Mouse (Mus musculus) thymus, adult 2 months (tissue): ENCODE results near the gene Kdelr2.
A peak's percentile ranks its signal among the peaks of the same experiment; 100 is the strongest.

Experiments used
- CTCF ChIP-seq: fragments of 200-500 bp; IDR thresholded peaks from 2 replicates; pipeline ENCODE4 v1.5.1; 2012; ENCODE audit warnings: mild to moderate bottlenecking, control low read depth, low read length, moderate library complexity, borderline replicate concordance; ENCODE audit not compliant: control insufficient read depth, poor library complexity, insufficient read depth; ENCODE audit errors: extremely low read depth
- POLR2A ChIP-seq: fragments of 200-500 bp; IDR thresholded peaks from 2 replicates; pipeline ENCODE4 v1.6.1; 2012; ENCODE audit warnings: mild to moderate bottlenecking, low read length, control low read depth, moderate library complexity; ENCODE audit not compliant: control insufficient read depth, poor library complexity, insufficient read depth; ENCODE audit errors: extremely low read depth

DNA sequence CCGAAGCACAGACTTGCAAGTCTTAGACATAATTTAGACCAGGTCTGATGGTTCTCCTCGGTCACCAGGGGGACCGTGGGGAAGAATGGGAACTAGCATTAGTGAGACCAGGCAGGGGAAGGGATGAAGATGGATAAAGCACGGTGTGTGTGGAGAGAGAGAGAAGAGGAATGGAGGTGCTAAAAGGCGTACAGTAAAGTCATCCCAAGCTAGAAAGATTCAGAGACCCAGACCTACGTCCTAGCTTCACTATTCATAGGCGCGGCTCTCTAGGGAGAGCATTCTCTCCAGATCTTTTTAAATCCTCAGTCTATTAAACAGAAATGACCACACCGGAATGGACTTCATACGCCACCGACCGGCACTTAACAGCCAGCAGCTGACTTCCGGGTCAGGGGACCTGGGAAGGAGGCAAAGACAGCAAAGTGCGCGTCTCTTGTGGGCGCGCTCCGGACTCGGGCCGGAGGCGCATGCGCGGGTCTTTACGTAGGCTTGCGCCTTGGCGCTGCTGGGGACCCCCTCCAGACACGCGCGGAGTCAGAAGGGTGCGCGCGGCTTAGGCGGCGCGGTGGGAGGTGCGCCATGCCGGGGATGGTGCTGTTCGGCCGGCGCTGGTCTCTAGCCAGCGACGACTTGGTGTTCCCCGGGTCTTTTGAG, 60.6 kb downstream of the Kdelr2 start, which contains the start of gene Daglb:
- TF ChIP-seq POLR2A (peak; percentile 81), CTCF (peak; percentile 61)
